Mouse (Mus musculus) layer of hippocampus, adult 6 months (tissue): Measurements from ENCODE around the gene Smg9. TPM values are rescaled to one million over a fixed set of nuclear protein-coding genes. Genes with fewer than 3 reads are reported as not detected.

Experiments used
- long read RNA-seq, 2 experiments: library from polyadenylated mRNA; unstranded; transcript quantifications; one replicate each; pipeline ENCODE4 v2.0.0; 2019 to 2020
- polyA plus RNA-seq: library from polyadenylated mRNA; unstranded; fragments of <200 nt; fragmentation: Nextera tagmentation; gene quantifications from 2 replicates; pipeline ENCODE4 v1.2.3, GENCODE M21; 2021

Smg9 gene
- 11.0 and 11.7 TPM in 2 replicates for polyA plus RNA-seq
- long read RNA-seq, experiment 1, partial matches to known transcripts, result 5 of 12 reads
- long read RNA-seq, experiment 1, other reads (novel, unspliced or antisense), result 5 of 12 reads
- long read RNA-seq, experiment 2, transcript Smg9-204 (3 exons, 649 nt), result minor isoform, 5 of 101 reads
- long read RNA-seq, experiment 2, transcript Smg9-201 (14 exons, 2,242 nt), result major isoform, 50 of 101 reads
- long read RNA-seq, experiment 2, partial matches to known transcripts, result 14 of 101 reads
- long read RNA-seq, experiment 2, other reads (novel, unspliced or antisense), result 31 of 101 reads

DNA sequence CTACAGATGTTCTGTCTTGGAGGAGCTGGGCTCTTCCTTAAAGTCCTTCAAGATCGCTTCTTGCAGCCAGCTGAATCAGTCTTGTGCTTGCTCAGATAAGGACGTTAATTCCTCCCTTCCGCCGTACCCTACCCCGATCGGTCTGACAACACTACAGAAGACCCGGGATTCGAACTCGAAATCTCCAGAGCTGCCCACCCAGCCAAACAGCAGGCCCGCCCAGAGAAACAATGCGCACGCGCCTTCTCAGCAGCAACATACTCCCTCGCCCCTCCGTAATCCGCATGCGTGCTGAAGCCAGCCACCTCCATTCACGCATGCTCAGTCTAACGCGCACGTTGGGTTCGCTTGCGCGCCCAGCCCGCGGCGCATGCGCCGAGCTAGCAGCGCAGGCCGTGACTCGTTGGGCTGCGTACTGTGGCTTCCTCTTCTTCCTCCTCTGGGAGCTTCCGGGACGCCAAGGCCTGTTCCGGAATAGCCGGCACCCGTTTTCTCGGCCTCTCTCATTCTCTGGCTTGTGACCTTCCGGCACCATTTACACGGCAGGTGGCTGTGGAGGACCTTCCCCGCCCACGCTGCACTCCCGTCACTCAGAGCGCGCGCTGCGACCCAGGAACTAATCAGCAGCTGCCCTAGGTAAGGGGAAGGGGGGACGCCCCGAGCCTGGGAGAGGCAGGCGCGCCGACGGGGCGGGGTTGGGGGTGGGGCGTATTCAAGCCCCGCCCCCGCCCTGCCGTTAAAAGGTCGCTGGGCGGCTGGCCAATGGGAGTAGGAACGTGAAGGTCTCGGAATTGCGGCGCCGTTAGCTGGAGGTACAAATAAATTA lies at the start of gene Smg9:
Gene Smg9, plus strand, starts transcription at position 364 of the 826 bp plus-strand sequence.

DNA sequence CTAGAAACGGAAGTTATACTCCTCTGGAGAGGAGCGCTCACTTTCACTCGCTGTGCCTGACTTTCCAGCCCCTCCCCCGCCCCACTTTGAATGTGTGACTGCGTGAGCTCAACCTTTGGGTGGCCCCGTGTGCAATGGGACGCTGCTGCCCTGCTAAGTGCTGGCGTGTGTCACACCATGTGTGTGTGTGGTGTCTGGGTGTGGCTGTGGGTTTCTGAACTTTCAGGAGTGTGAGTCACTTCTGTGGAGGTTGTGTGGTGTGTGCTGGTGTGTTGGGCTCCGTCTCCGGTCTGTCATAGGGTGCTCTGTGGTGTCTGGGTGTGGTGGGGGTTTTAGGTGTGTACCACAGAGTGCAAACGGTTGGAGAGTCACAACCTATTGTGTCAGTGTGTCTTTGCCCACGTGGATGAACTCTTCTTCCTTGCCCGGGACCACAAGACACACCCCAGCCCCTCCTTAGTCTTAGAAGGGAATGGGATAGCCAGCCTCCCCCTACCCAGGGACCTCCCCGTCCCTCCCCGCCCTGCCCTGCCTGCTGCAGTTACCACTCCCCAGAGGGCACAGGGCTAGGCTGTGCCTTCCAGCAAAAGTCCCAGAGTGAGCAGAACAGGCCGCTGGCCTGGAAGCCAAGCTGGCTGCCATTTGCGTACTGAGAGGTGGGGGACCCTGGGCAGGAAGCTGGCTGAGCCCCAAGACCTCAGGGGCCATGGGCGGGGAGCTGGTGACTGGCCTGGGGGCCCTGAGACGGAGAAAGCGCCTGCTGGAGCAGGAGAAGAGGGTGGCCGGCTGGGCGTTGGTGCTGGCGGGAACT lies 29.5 kb upstream of the Smg9 start, which contains the start of gene Kcnn4:
Gene Kcnn4, plus strand, starts transcription at position 533 of the 811 bp plus-strand sequence.

DNA sequence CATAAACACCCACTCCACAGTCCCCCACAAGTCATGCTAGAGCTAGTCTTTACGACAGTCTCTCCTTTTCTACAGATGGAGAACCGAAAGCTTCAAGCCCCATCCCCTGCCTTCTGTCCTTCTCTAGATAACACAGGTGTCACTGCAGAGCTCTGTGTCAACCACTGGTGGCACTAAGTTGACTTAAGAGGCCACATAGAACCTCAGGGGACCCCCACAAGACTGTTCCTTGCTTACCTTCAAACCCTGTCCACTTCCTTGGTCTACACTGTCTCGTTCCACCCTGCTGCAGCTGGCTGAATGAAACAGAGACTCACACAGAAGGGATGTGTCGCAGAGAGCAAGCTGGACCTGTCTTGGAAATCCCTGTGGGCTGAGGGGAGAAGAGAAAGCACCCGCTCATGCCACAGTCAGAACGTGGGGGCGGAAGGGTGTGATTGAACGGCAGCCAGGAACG lies 52.5 kb downstream of the Smg9 start, which contains the start of gene Irgc1:
Gene Irgc1, minus strand, starts transcription at position 443 of the 457 bp plus-strand sequence.

GRCm38 (mm10) chr7:24462388-24463319 lies 63.2 kb downstream of the Smg9 start, which contains the start of gene Plaur:
Gene Plaur, plus strand, starts transcription at chr7:24462484.

Other genes starting within 250 kb of the Smg9 start
- 0.94 and 1.2 TPM in 2 replicates for gene Zfp114, start 224.6 kb upstream of the Smg9 start, polyA plus RNA-seq
- gene Zfp111, start 188.2 kb upstream of the Smg9 start, polyA plus RNA-seq, result 1.5 and 1.8 TPM in 2 replicates
- 3.6 and 3.8 TPM in 2 replicates for gene Zfp109, start 162.1 kb upstream of the Smg9 start, polyA plus RNA-seq
- 2.3 and 2.5 TPM in 2 replicates for gene Zfp108, start 144.8 kb upstream of the Smg9 start, polyA plus RNA-seq
- 6.3 and 7.2 TPM in 2 replicates for gene Zfp93, start 129.2 kb upstream of the Smg9 start, polyA plus RNA-seq
- 12.8 and 14.5 TPM in 2 replicates for gene Zfp61, start 98.4 kb upstream of the Smg9 start, polyA plus RNA-seq
- 10.7 and 11.8 TPM in 2 replicates for gene Zfp94, start 83.0 kb upstream of the Smg9 start, polyA plus RNA-seq
- not detected in 2 replicates for gene Tescl, start 65.7 kb upstream of the Smg9 start, polyA plus RNA-seq
- not detected in 2 replicates for gene Lypd5, start 50.4 kb upstream of the Smg9 start, polyA plus RNA-seq
- 0.72 and 1.2 TPM in 2 replicates for gene Kcnn4, start 29.4 kb upstream of the Smg9 start, polyA plus RNA-seq
- not detected in 2 replicates for gene Irgc1, start 52.7 kb downstream of the Smg9 start, polyA plus RNA-seq
- 0.78 and 0.88 TPM in 2 replicates for gene Plaur, start 62.9 kb downstream of the Smg9 start, polyA plus RNA-seq
- 4.5 and 5.0 TPM in 2 replicates for gene Cadm4, start 82.4 kb downstream of the Smg9 start, polyA plus RNA-seq
- gene Zfp428, start 107.4 kb downstream of the Smg9 start, polyA plus RNA-seq, result 91.6 and 96.3 TPM in 2 replicates
- gene AC161166.1, start 112.8 kb downstream of the Smg9 start, polyA plus RNA-seq, result not detected in 2 replicates
- 9.7 and 10.2 TPM in 2 replicates for gene Irgq, start 131.1 kb downstream of the Smg9 start, polyA plus RNA-seq
- not detected in 2 replicates for gene Pinlyp, start 146.5 kb downstream of the Smg9 start, polyA plus RNA-seq
- 27.8 and 31.3 TPM in 2 replicates for gene Xrcc1, start 146.7 kb downstream of the Smg9 start, polyA plus RNA-seq
- gene Ethe1, start 187.9 kb downstream of the Smg9 start, polyA plus RNA-seq, result 30.0 and 33.3 TPM in 2 replicates
- gene Zfp575, start 188.0 kb downstream of the Smg9 start, polyA plus RNA-seq, result 7.2 and 10.3 TPM in 2 replicates
- gene Phldb3, start 211.1 kb downstream of the Smg9 start, polyA plus RNA-seq, result not detected in 2 replicates
- not detected in 2 replicates for gene Lypd3, start 236.9 kb downstream of the Smg9 start, polyA plus RNA-seq